Mouse (Mus musculus): ENCODE measurements around the gene Clstn3.
"Not testable (repeated sequence)": the region's sequence is repeated elsewhere in the genome, so short reads cannot be mapped to it uniquely, and the experiment has no call there.

Gene Clstn3

GRCm38 (mm10) chr6:124449668-124450383, 14.8 kb downstream of the Clstn3 start:
- no peak for DNase-seq (ENCODE audit: extremely low spot score, low read depth, low spot score)

GRCm38 (mm10) chr6:124448959-124449667, 15.5 kb downstream of the Clstn3 start:
- DNase-seq (ENCODE audit: extremely low spot score, low read depth, low spot score) = no peak

- DNase-seq (ENCODE audit: extremely low spot score, low read depth, low spot score) = no peak
These were observed 16.3 kb downstream of the Clstn3 start for GRCm38 (mm10) chr6:124448186-124448852.

DNA sequence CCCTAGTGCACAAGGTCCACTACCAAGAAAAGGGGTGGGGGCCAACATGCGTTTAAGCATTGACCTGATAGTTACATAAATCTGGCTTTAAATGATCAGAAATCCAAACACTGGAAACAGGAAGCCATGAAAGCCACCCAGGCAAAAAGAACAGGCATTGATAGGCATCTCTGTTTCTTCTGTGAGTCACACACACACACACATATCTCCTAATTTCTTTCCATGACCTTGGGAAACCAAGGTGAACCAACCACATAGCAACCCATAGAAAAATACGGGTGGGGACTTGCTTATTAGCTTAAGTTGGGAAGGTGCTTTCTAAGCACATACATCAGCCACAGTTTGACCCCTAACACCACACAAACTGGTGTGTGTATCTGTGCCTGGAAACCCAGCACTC, 17.2 kb downstream of the Clstn3 start:
- no peak for DNase-seq (ENCODE audit: extremely low spot score, low read depth, low spot score)

GRCm38 (mm10) chr6:124446459-124446858, 18.1 kb downstream of the Clstn3 start:
- DNase-seq (ENCODE audit: extremely low spot score, low read depth, low spot score) = no peak

GRCm38 (mm10) chr6:124446024-124446423, 18.6 kb downstream of the Clstn3 start:
- DNase-seq (ENCODE audit: extremely low spot score, low read depth, low spot score) = no peak

DNA sequence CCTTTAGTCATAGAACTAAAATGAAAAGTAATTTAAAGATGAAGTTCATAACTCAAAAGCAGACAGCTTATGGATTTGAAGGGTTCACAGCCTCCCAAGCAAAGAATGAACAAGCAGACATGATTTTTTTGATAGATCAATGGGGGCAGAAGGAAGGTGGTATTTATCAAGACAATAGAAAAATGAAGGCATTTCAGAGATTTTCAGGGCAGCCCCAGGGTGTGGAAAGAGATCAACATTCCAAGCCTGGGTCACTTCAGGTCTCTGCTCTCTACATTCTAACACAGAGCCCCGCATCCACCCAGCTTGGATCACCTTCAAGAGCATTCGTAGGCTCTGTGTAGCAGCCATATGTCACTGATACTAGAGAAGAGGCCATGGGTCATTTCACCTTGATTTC, 21.3 kb downstream of the Clstn3 start:
- no peak for DNase-seq (ENCODE audit: extremely low spot score, low read depth, low spot score)

DNA sequence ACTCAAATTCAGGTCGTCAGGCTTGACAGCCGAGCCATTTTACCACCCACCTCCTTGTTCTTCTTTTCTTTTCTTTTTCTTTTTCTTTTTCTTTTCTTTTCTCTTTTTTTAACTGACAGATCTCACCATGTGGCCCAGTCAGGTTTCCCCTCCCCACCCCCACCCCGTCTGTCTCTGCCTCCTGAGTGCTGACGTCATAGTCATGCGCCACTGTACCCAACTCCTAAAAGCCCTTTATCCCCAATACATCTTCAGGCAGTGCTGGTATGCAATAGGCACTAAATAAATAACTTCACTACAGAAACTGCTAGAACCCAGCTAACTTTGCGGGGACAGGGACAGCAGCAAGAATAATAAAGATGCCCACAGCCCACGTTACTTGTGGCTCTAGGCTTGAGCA, 28.3 kb downstream of the Clstn3 start:
- no peak for DNase-seq (ENCODE audit: extremely low spot score, low read depth, low spot score)

DNA sequence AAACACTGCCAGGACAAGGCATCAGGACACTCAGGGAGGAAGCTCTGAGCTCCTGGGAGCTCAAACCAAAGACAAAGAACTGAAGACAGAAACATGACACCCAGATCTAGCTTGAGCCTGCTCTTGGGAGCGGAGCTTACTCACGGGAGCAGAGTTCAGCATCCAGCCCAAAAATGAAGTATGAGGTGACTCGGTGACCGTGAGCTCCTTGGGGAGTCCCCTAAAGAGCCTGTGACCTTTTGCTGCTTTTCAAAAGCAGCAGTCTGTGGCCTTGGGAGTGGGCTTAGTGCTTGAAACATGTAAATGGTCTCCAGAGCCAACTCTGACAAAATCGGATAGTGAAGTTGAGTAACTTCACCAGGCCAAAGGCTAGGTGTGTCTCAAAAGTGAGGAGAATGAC, 29.4 kb downstream of the Clstn3 start:
- no peak for DNase-seq (ENCODE audit: extremely low spot score, low read depth, low spot score)

DNA sequence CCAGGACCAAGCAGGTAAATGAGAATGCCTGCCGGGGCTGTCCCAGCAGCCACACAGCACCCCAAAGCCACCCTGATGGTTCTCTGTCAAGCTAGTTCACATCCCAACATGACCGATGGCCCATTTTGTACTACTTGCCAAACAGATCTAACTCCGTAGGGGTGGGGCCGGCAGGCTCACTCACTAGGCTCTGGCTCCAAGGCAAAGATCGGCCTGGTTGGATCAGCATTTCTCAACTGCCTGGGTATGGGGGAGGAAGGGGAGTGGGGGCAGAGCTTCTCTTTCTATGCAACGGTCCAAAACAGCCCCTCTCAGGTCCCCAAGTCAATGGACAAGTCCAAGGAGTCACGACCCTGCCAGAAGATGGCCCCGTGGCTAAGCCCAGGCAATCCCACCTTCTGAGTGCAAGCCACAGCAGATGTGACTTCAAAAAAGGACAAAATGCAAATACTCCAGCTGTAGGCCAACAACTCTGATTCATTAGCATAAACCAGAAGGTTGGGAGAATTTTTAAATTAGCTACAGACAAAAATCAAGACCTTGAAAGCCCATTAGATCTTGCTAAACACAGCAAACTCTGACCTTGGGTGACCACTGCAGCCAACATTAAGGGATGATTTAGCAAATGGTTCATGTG, 30.8 kb downstream of the Clstn3 start:
- DNase-seq (ENCODE audit: extremely low spot score, low read depth, low spot score) = no peak

GRCm38 (mm10) chr6:124430784-124431495, 33.7 kb downstream of the Clstn3 start:
- no peak for DNase-seq (ENCODE audit: extremely low spot score, low read depth, low spot score)

DNA sequence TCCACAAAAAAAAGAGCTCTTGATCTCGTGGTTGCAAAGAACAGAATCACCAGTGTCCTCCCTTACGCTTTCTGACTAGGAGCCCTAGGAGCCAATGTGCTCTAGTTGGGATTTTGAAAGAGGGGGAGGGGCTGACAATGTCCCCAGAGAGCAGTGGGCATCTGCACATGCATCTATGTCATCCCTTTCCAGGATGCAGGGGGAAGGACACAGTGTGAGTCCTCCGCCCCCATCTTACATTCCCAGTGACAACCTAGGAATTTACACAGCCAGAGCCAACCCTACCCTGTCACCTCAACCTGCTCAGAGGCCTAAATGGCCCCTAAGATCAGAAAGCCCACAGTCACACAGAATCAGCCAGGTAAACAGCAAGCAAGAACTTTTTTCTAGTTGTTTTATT, 34.2 kb downstream of the Clstn3 start:
- no peak for DNase-seq (ENCODE audit: extremely low spot score, low read depth, low spot score)

- DNase-seq (ENCODE audit: extremely low spot score, low read depth, low spot score) = no peak
These were observed 36.6 kb downstream of the Clstn3 start for GRCm38 (mm10) chr6:124427791-124428576.

DNA sequence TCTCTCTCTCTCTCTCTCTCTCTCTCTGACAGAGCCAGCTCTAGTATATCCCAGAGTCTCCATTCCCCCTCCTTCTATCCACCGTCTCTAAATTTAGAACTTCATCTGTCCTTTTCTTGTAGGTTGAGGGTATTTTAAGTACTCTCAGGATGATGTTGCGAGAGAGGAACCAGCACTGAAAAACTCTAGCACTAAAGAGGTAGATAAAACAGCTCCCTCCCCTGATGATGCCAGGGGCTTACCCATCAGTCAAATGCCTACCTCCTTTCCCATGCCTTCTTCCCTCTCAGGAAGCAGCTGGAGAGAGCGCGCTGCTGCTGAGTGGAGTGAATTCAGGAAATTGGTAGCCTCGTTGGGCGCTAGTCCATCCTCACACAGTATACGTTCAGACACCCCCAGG, 37.3 kb downstream of the Clstn3 start:
- no peak for DNase-seq (ENCODE audit: extremely low spot score, low read depth, low spot score)

DNA sequence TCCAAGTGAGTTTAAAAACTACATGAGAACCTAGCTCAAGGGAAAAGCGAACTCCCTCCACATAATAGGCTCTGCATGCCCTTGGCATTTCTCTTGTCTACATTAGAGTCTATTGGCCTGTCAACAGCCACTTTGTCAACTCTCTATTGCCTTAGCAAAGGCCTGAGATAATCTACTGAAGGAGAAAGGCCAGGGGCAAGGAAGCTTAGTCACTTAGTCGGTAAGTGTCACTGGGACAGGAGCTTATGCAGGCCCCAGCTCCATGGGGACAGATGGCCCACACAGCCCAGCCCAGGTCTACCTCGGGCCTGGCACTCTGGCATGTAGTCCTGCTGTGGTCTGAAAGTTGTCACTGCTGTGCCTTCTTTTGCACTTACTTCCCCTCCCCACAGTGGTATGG, 38.0 kb downstream of the Clstn3 start:
- DNase-seq (ENCODE audit: extremely low spot score, low read depth, low spot score) = no peak

- DNase-seq (ENCODE audit: extremely low spot score, low read depth, low spot score) = no peak
These were observed 39.1 kb downstream of the Clstn3 start for GRCm38 (mm10) chr6:124425523-124425922.

- DNase-seq (ENCODE audit: extremely low spot score, low read depth, low spot score) = not testable (repeated sequence)
These were observed 39.6 kb downstream of the Clstn3 start for GRCm38 (mm10) chr6:124425042-124425441.

DNA sequence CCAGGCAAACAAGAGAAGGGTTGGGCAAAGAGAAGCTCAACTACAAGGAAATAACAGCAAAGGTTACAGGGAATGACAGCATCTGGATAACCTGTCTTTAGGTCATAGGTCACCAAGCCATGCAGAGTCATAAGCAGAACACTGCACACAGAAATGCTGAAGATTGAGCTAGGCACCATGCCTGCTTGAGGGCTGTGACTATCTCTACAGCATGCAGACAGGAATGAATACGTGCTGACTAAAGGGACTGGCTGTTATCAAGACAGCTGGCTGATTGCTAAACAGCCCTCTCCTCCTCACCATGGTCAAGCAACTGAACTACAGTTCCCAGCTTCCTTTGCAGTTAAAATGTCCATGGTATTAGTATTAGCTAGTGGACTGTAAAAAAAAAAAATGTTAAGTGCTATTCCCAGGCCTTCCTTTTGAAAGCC, 40.5 kb downstream of the Clstn3 start:
- DNase-seq (ENCODE audit: extremely low spot score, low read depth, low spot score) = no peak

DNA sequence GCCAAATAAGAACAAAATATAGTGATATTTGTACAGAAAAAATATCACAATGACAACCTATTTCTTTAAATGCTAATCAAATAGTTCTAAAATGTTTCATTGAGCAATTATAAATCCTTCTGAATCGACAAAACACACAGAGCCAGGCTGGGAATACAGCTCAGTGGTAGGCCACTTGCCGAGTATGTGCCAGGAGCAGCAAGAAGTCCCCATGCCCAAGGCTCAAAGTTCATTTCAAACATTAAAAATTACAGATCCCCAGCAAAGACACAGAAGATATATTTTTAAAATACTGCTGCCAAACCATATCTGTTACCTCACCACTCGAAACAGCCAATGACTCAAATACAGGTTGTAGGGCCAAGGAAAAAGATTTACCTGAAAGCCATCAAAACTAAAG, 45.9 kb downstream of the Clstn3 start:
- no peak for DNase-seq (ENCODE audit: extremely low spot score, low read depth, low spot score)
